Mouse (Mus musculus): Measurements from ENCODE around the gene Pgpep1l. TPM values are rescaled to one million over a fixed set of nuclear protein-coding genes. Genes with fewer than 3 reads are reported as not detected.
"Not testable (repeated sequence)": the region's sequence is repeated elsewhere in the genome, so short reads cannot be mapped to it uniquely, and the experiment has no call there.

Pgpep1l gene
- polyA plus RNA-seq, 1 experiment from 2014 or later = not detected

- 72% methylated on average over 16 of the region's 16 CpGs for WGBS
- no peak for DNase-seq (ENCODE audit: low spot score)
- Histone ChIP-seq H3K4me1 (replicated peaks) (no peaks in the 10 kb centered on the region), H3K27ac (no peak overlapping the region), H3K9me3 (no peaks in the 10 kb centered on the region), H3K4me3 (no peak overlapping the region), H3K27me3 (ENCODE audit: insufficient read depth, poor library complexity, severe bottlenecking) (no peaks in the 10 kb centered on the region), H3K36me3 (no peaks in the 10 kb centered on the region)
These were observed 30.2 kb upstream of the Pgpep1l start for GRCm38 (mm10) chr7:68293997-68294789.

GRCm38 (mm10) chr7:68291603-68292002 is 27.6 kb upstream of the Pgpep1l start:
- no peaks in the 10 kb centered on the region for H3K9me3 ChIP-seq
- no peaks in the 10 kb centered on the region for H3K27me3 ChIP-seq (ENCODE audit: insufficient read depth, poor library complexity, severe bottlenecking)
- no peaks in the 10 kb centered on the region for H3K36me3 ChIP-seq
- DNase-seq (ENCODE audit: low spot score) = no peak
- no peak overlapping the region for H3K27ac ChIP-seq
- no peaks in the 10 kb centered on the region for H3K4me1 ChIP-seq (replicated peaks)
- H3K4me3 ChIP-seq = no peak overlapping the region
- WGBS = 57% methylated on average over 1 of the region's 1 CpGs

- Histone ChIP-seq H3K27ac (no peak overlapping the region), H3K4me3 (no peak overlapping the region), H3K4me1 (replicated peaks) (peaks cover 8% of the 10 kb centered on the region; the same call in 1 of the 2 replicates), H3K9me3 (no peaks in the 10 kb centered on the region), H3K27me3 (ENCODE audit: insufficient read depth, poor library complexity, severe bottlenecking) (no peaks in the 10 kb centered on the region), H3K36me3 (no peaks in the 10 kb centered on the region)
- DNase-seq (ENCODE audit: low spot score) = no peak
- 94% methylated on average over 8 of the region's 8 CpGs for WGBS
These were observed 25.0 kb upstream of the Pgpep1l start for GRCm38 (mm10) chr7:68289081-68289480.

- H3K36me3 ChIP-seq; H3K27ac ChIP-seq; H3K4me3 ChIP-seq; H3K27me3 ChIP-seq (ENCODE audit: insufficient read depth, poor library complexity, severe bottlenecking); H3K9me3 ChIP-seq; DNase-seq (ENCODE audit: low spot score); H3K4me1 ChIP-seq (replicated peaks): not testable (repeated sequence)
- WGBS = 91% methylated on average over 4 of the region's 4 CpGs
These were observed 24.0 kb upstream of the Pgpep1l start for GRCm38 (mm10) chr7:68288000-68288399.

GRCm38 (mm10) chr7:68287582-68287981 is 23.5 kb upstream of the Pgpep1l start:
- no peak overlapping the region for H3K27ac ChIP-seq
- H3K36me3 ChIP-seq = no peaks in the 10 kb centered on the region
- H3K4me3 ChIP-seq = no peak overlapping the region
- WGBS = 92% methylated on average over 2 of the region's 2 CpGs
- peaks cover 8% of the 10 kb centered on the region; the same call in 1 of the 2 replicates for H3K4me1 ChIP-seq (replicated peaks)
- no peaks in the 10 kb centered on the region for H3K9me3 ChIP-seq
- DNase-seq (ENCODE audit: low spot score) = no peak
- no peaks in the 10 kb centered on the region for H3K27me3 ChIP-seq (ENCODE audit: insufficient read depth, poor library complexity, severe bottlenecking)

GRCm38 (mm10) chr7:68286526-68287481 is 22.8 kb upstream of the Pgpep1l start:
- H3K36me3 ChIP-seq = no peaks in the 10 kb centered on the region
- no peak overlapping the region for H3K4me3 ChIP-seq
- H3K27me3 ChIP-seq (ENCODE audit: insufficient read depth, poor library complexity, severe bottlenecking) = no peaks in the 10 kb centered on the region
- peaks cover 8% of the 10 kb centered on the region; the same call in 1 of the 2 replicates for H3K4me1 ChIP-seq (replicated peaks)
- WGBS = 94% methylated on average over 24 of the region's 24 CpGs
- no peaks in the 10 kb centered on the region for H3K9me3 ChIP-seq
- DNase-seq (ENCODE audit: low spot score) = no peak
- H3K27ac ChIP-seq = no peak overlapping the region

- Histone ChIP-seq H3K27me3 (ENCODE audit: insufficient read depth, poor library complexity, severe bottlenecking) (no peaks in the 10 kb centered on the region), H3K9me3 (no peaks in the 10 kb centered on the region), H3K36me3 (no peaks in the 10 kb centered on the region), H3K27ac (no peak overlapping the region), H3K4me1 (replicated peaks) (peaks cover 8% of the 10 kb centered on the region; the same call in 1 of the 2 replicates), H3K4me3 (no peak overlapping the region)
- WGBS = 68% methylated on average over 8 of the region's 8 CpGs
- no peak for DNase-seq (ENCODE audit: low spot score)
These were observed 21.8 kb upstream of the Pgpep1l start for GRCm38 (mm10) chr7:68285851-68286298.

GRCm38 (mm10) chr7:68283776-68284175 is 19.7 kb upstream of the Pgpep1l start:
- Histone ChIP-seq H3K4me1 (replicated peaks) (peaks cover 12% of the 10 kb centered on the region), H3K9me3 (no peaks in the 10 kb centered on the region), H3K27ac (no peak overlapping the region), H3K27me3 (ENCODE audit: insufficient read depth, poor library complexity, severe bottlenecking) (no peaks in the 10 kb centered on the region), H3K36me3 (no peaks in the 10 kb centered on the region), H3K4me3 (no peak overlapping the region)
- no peak for DNase-seq (ENCODE audit: low spot score)
- WGBS = 92% methylated on average over 7 of the region's 7 CpGs

GRCm38 (mm10) chr7:68283133-68283520 is 19.1 kb upstream of the Pgpep1l start:
- not testable (repeated sequence) for H3K27me3 ChIP-seq (ENCODE audit: insufficient read depth, poor library complexity, severe bottlenecking); H3K9me3 ChIP-seq; H3K4me3 ChIP-seq; DNase-seq (ENCODE audit: low spot score); H3K27ac ChIP-seq; H3K36me3 ChIP-seq
- 85% methylated on average over 4 of the region's 4 CpGs for WGBS
- peaks cover 12% of the 10 kb centered on the region for H3K4me1 ChIP-seq (replicated peaks)

GRCm38 (mm10) chr7:68282304-68283132 is 18.5 kb upstream of the Pgpep1l start:
- Histone ChIP-seq H3K27me3 (ENCODE audit: insufficient read depth, poor library complexity, severe bottlenecking) (peaks cover 6% of the 10 kb centered on the region), H3K4me3 (no peak overlapping the region), H3K27ac (no peak overlapping the region), H3K9me3 (no peaks in the 10 kb centered on the region), H3K36me3 (no peaks in the 10 kb centered on the region), H3K4me1 (replicated peaks) (peaks cover 12% of the 10 kb centered on the region)
- 89% methylated on average over 22 of the region's 22 CpGs for WGBS
- no peak for DNase-seq (ENCODE audit: low spot score)

GRCm38 (mm10) chr7:68281341-68281740 is 17.3 kb upstream of the Pgpep1l start:
- Histone ChIP-seq H3K27ac (no peak overlapping the region), H3K9me3 (no peaks in the 10 kb centered on the region), H3K36me3 (no peaks in the 10 kb centered on the region), H3K4me3 (no peak overlapping the region), H3K4me1 (replicated peaks) (peaks cover 22% of the 10 kb centered on the region), H3K27me3 (ENCODE audit: insufficient read depth, poor library complexity, severe bottlenecking) (peaks cover 18% of the 10 kb centered on the region)
- DNase-seq (ENCODE audit: low spot score) = no peak
- WGBS = 75% methylated on average over 5 of the region's 5 CpGs

- Histone ChIP-seq H3K36me3 (no peaks in the 10 kb centered on the region), H3K27me3 (ENCODE audit: insufficient read depth, poor library complexity, severe bottlenecking) (peaks cover 27% of the 10 kb centered on the region), H3K27ac (no peak overlapping the region), H3K4me1 (replicated peaks) (peaks cover 23% of the 10 kb centered on the region), H3K4me3 (no peak overlapping the region), H3K9me3 (no peaks in the 10 kb centered on the region)
- 93% methylated on average over 19 of the region's 19 CpGs for WGBS
- DNase-seq (ENCODE audit: low spot score) = no peak
These were observed 16.4 kb upstream of the Pgpep1l start for GRCm38 (mm10) chr7:68280352-68280869.
